Comparison of ENCODE assay signal across 9 mouse cellular contexts in the genomic region with DNA sequence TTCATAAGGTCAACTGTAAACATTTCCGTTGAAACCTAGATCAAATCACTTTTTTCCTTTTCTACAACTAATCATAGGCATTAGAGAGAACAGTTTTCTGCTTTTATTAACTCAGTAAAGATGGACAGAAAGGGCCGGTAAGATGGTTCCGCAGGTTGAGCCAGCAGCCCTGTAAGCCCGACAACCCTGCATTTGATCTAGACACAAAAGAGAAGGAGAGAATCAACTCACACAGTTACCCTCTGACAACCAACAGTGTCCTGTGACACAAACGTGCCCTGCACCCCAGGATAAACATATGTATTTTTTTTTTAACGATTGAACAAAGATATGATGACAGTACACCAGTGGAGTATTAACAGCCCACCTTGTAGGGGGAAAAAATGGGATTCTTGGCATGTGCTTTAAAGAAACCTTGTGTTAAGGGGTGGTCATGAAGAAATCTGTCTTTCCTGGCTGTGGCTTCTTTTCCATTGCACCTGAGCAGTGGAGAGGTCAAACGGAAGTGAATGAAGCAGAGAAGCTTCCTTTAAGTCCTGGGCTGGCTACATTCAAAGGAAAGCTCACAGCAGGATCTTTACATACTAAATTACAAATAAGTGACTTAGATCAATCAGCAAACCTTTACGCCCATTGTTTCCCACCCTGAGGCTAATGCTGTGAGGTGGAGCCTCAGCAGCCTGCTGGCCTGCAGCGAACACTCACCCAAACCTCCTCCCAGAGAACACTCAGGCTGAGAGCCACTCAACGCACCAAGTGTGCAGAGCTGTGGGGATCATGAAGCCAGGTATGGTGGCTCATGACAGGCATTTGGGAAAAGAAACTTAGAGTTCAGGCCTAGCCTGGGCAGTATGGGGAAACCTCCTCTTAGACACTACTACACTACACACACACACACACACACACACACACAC.
DNase-seq lines count a peak whose midpoint lies in the region; ATAC-seq and TF ChIP-seq lines count a peak whose summit lies in the region.
"Had no signal": no experiment of that assay in that cellular context is flagged by ENCODE, and none has a peak within 500 bp of the region (broad histone marks: within the 10 kb centered on the region; RNA-seq: fewer than 3 reads in every experiment).

No protein-coding gene starts in this region.

- H3K9me3 ChIP-seq in heart, embryonic 10.5 days = no peaks in the 10 kb centered on the region
- H3K9me3 ChIP-seq in heart, postnatal 0 days (replicated peaks; ENCODE audit: control insufficient read depth, low read length) = no peaks in the 10 kb centered on the region
- no peaks in the 10 kb centered on the region for H3K9me3 ChIP-seq in lung, postnatal 0 days (ENCODE audit: low read length)
- H3K9me3 ChIP-seq: G1E had no signal

- peaks cover 45% of the 10 kb centered on the region for H3K4me1 ChIP-seq in heart, embryonic 10.5 days
- H3K4me1 ChIP-seq in heart, postnatal 0 days (ENCODE audit: control insufficient read depth, insufficient read depth) = peaks cover 6% of the 10 kb centered on the region; the same call in 1 of the 2 replicates
- no peaks in the 10 kb centered on the region for H3K4me1 ChIP-seq in lung, postnatal 0 days (ENCODE audit: insufficient read depth, low read depth, low read length)

- no peak overlapping the region for H3K9ac ChIP-seq in heart, postnatal 0 days (replicated peaks; ENCODE audit: low read depth, low read length)
- no peak overlapping the region for H3K9ac ChIP-seq in lung, postnatal 0 days (replicated peaks; ENCODE audit: low read depth)

- no peak for TF ChIP-seq CTCF in heart, postnatal 0 days (IDR thresholded peaks at IDR 0.05; ENCODE audit: low read depth)
- TF ChIP-seq CTCF in lung, postnatal 0 days (IDR thresholded peaks at IDR 0.05) = peak; percentile 28; the same call in 1 of the 2 replicates

- DNase-seq in heart, embryonic 10.5 days (ENCODE audit: low spot score) = no peak
- no peak for DNase-seq in heart, postnatal 10 days
- peak; percentile 67 for DNase-seq in ES-CJ7 (ENCODE audit: low read depth, low spot score)
- DNase-seq in heart, postnatal 0 days (ENCODE audit: low spot score) = peak; percentile 43
- peak; percentile 79 for DNase-seq in lung, postnatal 0 days (ENCODE audit: low spot score)
- DNase-seq in ovary, postnatal 36 days (ENCODE audit: low spot score) = no peak
- no peak for DNase-seq in urinary bladder, adult 2 months (ENCODE audit: low spot score)
- DNase-seq in frontal cortex, adult 2 months (ENCODE audit: extremely low spot score in 1 of 2, low spot score in 1 of 2) = no peak

- H3K4me3 ChIP-seq in heart, embryonic 10.5 days = no peak overlapping the region
- no peak overlapping the region for H3K4me3 ChIP-seq in heart, postnatal 0 days (ENCODE audit: low read depth, low read length)
- no peak overlapping the region for H3K4me3 ChIP-seq in lung, postnatal 0 days (ENCODE audit: low read depth, low read length)

- H3K4me2 ChIP-seq in heart, postnatal 0 days (ENCODE audit: low read depth, low read length) = no peak overlapping the region
- 0 out of 2 replicates have a peak overlapping the region, but pooled peaks have one; percentile 41 for H3K4me2 ChIP-seq in lung, postnatal 0 days (replicated peaks; ENCODE audit: low read depth, low read length)

- TF ChIP-seq EP300 in heart, postnatal 0 days (IDR thresholded peaks at IDR 0.05; ENCODE audit: low read depth) = 0 out of 2 replicates have a peak, but pooled peaks have one; percentile 44
- TF ChIP-seq EP300 in lung, postnatal 0 days (IDR thresholded peaks at IDR 0.05) = no peak; the same call in none of the 2 replicates

- intact Hi-C loops in heart, postnatal 10 days (cut with DNase I) = loop anchor here (1.0 to 5.0 kb wide), 7 partner anchors 79 to 752 kb away; no protein-coding TSS in a partner anchor

- H3K36me3 ChIP-seq in heart, embryonic 10.5 days = no peaks in the 10 kb centered on the region
- no peaks in the 10 kb centered on the region for H3K36me3 ChIP-seq in heart, postnatal 0 days (replicated peaks; ENCODE audit: control insufficient read depth, insufficient read depth, low read length)
- no peaks in the 10 kb centered on the region for H3K36me3 ChIP-seq in lung, postnatal 0 days (ENCODE audit: insufficient read depth, low read length)
- H3K36me3 ChIP-seq: G1E had no signal

- ATAC-seq in heart, postnatal 0 days (ENCODE audit: insufficient read depth, low read depth) = 0 out of 2 replicates have a peak, but pooled peaks have one; percentile 19
- ATAC-seq in lung, postnatal 0 days = peak; percentile 86

- 0 out of 2 replicates have a peak, but pooled peaks cover 6% of the 10 kb centered on the region for H3K27me3 ChIP-seq in heart, embryonic 10.5 days (ENCODE audit: insufficient read depth, poor library complexity, severe bottlenecking)
- no peaks in the 10 kb centered on the region for H3K27me3 ChIP-seq in heart, postnatal 0 days (ENCODE audit: control insufficient read depth, insufficient read depth, low read length)
- H3K27me3 ChIP-seq in lung, postnatal 0 days (replicated peaks; ENCODE audit: insufficient read depth, low read length) = no peaks in the 10 kb centered on the region

- H3K27ac ChIP-seq in heart, embryonic 10.5 days = peak overlapping the region; percentile 54
- peak overlapping the region; percentile 17 for H3K27ac ChIP-seq in heart, postnatal 0 days (ENCODE audit: low read depth)
- H3K27ac ChIP-seq in lung, postnatal 0 days (ENCODE audit: low read length) = peak overlapping the region; percentile 69

- WGBS in heart, embryonic 10.5 days = 20% methylated on average over 10 of the region's 10 CpGs
- 30% methylated on average over 10 of the region's 10 CpGs for WGBS in heart, postnatal 0 days
- WGBS in lung, postnatal 0 days = 12% methylated on average over 10 of the region's 10 CpGs

Comparison
In these comparisons a context has a peak if more than half of its experiments do, and no peak if none do; other contexts are left out.
1. DNase-seq: peak in ES-CJ7 (single experiment), heart, postnatal 0 days (single experiment) and lung, postnatal 0 days (single experiment); none in heart, embryonic 10.5 days (single experiment), heart, postnatal 10 days (0 of 2), ovary, postnatal 36 days (single experiment), urinary bladder, adult 2 months (single experiment) and frontal cortex, adult 2 months (0 of 2).
2. H3K27ac ChIP-seq: peak in every context shown above with its lines; median percentile 69 in lung, postnatal 0 days; 54 in heart, embryonic 10.5 days; 17 in heart, postnatal 0 days.